Mouse (Mus musculus) embryonic fibroblast, embryonic 13.5 days (primary cell): ENCODE measurements around the gene Lsm11.

Source experiments
- CTCF ChIP-seq: IDR thresholded peaks from 2 replicates; pipeline ENCODE4 v1.5.1; 2011; ENCODE audit warnings: mild to moderate bottlenecking, control low read depth, low read length, moderate library complexity, borderline replicate concordance; ENCODE audit not compliant: insufficient read depth
- POLR2A ChIP-seq: IDR thresholded peaks from 2 replicates; pipeline ENCODE4 v1.6.1; 2011; ENCODE audit warnings: low read depth, mild to moderate bottlenecking, control low read depth, low read length, moderate library complexity

GRCm38 (mm10) chr11:45980893-45981253, 36.1 kb upstream of the Lsm11 start:
- TF ChIP-seq POLR2A: no peak
- no peak for TF ChIP-seq CTCF
